Mouse (Mus musculus): ENCODE measurements around the gene Lars2. TPM values are rescaled to one million over a fixed set of nuclear protein-coding genes. Genes with fewer than 3 reads are reported as not detected.

Lars2 gene
- polyA plus RNA-seq, 1 experiment from 2014 or later, result 1,252 TPM

DNA sequence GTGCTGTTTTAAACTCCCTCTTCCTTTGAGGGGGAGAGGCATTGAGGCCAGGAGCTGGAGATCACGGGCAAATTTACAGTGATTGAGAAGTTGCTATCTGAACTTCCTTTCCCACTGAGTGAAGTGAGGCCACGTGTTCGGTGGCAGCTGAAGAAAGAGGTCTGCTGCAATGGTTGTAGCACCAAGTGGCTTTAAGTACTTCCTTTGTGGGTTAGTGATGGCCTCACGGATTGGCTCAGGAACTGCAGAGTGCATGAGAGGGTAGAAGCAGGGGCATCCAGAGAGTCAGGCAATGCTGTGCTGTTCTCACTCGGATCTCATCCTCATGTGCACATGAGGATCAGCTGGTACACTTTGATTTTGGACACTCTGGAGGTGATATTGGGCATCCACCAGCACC is 131.2 kb downstream of the Lars2 start:
- H3K9me3 ChIP-seq (ENCODE audit: control insufficient read depth, low read length), result no peaks in the 10 kb centered on the region
- peaks cover 5% of the 10 kb centered on the region; the same call in 1 of the 2 replicates for H3K36me3 ChIP-seq (ENCODE audit: control insufficient read depth, insufficient read depth, low read length)
- no peak for ATAC-seq (ENCODE audit: low FRiP score, low TSS enrichment)
- WGBS, result 62% methylated on average over 5 of the region's 5 CpGs
- no peak for TF ChIP-seq EP300 (optimal IDR thresholded peaks at IDR 0.05)
- no peak for TF ChIP-seq CTCF (IDR thresholded peaks at IDR 0.05; ENCODE audit: low read depth)
- H3K9ac ChIP-seq (ENCODE audit: low read length), result no peak overlapping the region; the same call in 1 of the 2 replicates
- no peak overlapping the region for H3K4me3 ChIP-seq (ENCODE audit: low read depth, low read length)
- no peaks in the 10 kb centered on the region for H3K27me3 ChIP-seq (ENCODE audit: control insufficient read depth, insufficient read depth, low read length)
- H3K4me1 ChIP-seq (replicated peaks; ENCODE audit: control insufficient read depth, insufficient read depth), result peaks cover 2% of the 10 kb centered on the region; the same call in 1 of the 2 replicates
- no peak overlapping the region for H3K27ac ChIP-seq (replicated peaks)
- no peak for DNase-seq (ENCODE audit: low spot score)
- H3K4me2 ChIP-seq (replicated peaks; ENCODE audit: low read depth), result no peak overlapping the region

DNA sequence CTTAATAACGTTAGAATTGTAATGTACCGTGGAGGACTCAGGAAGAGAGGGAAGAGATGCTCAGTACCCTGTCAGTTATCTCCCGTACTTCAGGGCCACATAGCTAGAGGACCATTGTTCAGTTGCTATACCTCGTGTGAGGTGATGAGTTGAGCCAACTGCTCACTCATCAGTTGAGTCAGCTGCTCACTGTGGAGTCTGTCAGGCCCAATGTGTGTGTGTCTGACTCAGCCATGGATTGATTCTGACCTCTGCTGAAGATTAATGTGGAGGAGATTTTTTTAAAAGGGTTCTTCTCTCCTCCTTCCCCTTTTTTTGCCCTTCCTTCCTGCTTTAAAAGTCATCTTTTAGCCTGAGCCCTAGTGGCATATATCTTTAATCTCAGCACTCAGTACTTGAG is 133.8 kb downstream of the Lars2 start:
- Histone ChIP-seq H3K27ac (replicated peaks) (no peak overlapping the region), H3K9me3 (ENCODE audit: control insufficient read depth, low read length) (no peaks in the 10 kb centered on the region), H3K9ac (ENCODE audit: low read length) (no peak overlapping the region), H3K36me3 (ENCODE audit: control insufficient read depth, insufficient read depth, low read length) (peaks cover 8% of the 10 kb centered on the region; the same call in 1 of the 2 replicates), H3K27me3 (ENCODE audit: control insufficient read depth, insufficient read depth, low read length) (no peaks in the 10 kb centered on the region), H3K4me2 (replicated peaks; ENCODE audit: low read depth) (no peak overlapping the region), H3K4me3 (ENCODE audit: low read depth, low read length) (no peak overlapping the region), H3K4me1 (replicated peaks; ENCODE audit: control insufficient read depth, insufficient read depth) (peaks cover 2% of the 10 kb centered on the region; the same call in 1 of the 2 replicates)
- WGBS, result 77% methylated on average over 4 of the region's 4 CpGs
- TF ChIP-seq EP300 (optimal IDR thresholded peaks at IDR 0.05) (no peak), CTCF (IDR thresholded peaks at IDR 0.05; ENCODE audit: low read depth) (no peak)
- ATAC-seq (ENCODE audit: low FRiP score, low TSS enrichment) (no peak), DNase-seq (ENCODE audit: low spot score) (no peak)

DNA sequence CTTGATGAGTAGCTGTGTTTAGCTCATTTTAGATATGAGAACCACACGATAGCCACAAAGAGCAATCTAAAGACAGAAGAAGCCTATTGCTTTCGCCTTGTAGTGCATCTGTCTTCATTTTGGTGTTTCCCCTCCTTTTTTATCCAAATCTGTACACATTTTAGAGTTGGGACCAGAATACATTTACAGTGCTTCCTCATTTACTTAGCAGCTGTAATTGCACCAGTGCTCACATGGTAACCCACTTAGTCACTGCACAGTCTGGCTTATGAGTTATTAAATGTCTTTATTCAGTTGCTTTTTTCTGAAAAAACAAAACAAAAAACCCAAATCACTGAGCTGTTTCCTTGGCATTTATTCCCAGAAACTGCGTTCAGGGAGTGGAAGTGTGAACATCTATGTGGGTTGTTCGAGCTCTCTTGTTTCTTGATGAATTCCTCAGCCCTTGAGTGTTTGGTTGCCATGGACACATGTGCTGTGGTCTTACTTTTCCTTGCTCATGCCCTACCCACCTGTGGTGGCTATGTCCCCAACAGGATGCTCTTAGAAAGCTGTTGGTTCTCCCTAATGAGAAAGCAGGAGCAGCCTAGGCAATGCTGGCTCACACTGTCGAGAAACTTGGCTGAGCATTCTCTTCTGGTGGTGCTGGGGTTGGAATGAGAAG is 136.6 kb downstream of the Lars2 start:
- no peak overlapping the region for H3K4me2 ChIP-seq (replicated peaks; ENCODE audit: low read depth)
- ATAC-seq (ENCODE audit: low FRiP score, low TSS enrichment) (no peak), DNase-seq (ENCODE audit: low spot score) (no peak)
- peaks cover 8% of the 10 kb centered on the region; the same call in 1 of the 2 replicates for H3K36me3 ChIP-seq (ENCODE audit: control insufficient read depth, insufficient read depth, low read length)
- no peaks in the 10 kb centered on the region for H3K27me3 ChIP-seq (ENCODE audit: control insufficient read depth, insufficient read depth, low read length)
- H3K9me3 ChIP-seq (ENCODE audit: control insufficient read depth, low read length), result no peaks in the 10 kb centered on the region
- H3K4me1 ChIP-seq (replicated peaks; ENCODE audit: control insufficient read depth, insufficient read depth), result no peaks in the 10 kb centered on the region
- 76% methylated on average over 5 of the region's 5 CpGs for WGBS
- no peak overlapping the region for H3K27ac ChIP-seq (replicated peaks)
- H3K9ac ChIP-seq (ENCODE audit: low read length), result no peak overlapping the region
- TF ChIP-seq CTCF (IDR thresholded peaks at IDR 0.05; ENCODE audit: low read depth) (no peak), EP300 (optimal IDR thresholded peaks at IDR 0.05) (no peak)
- no peak overlapping the region for H3K4me3 ChIP-seq (ENCODE audit: low read depth, low read length)

DNA sequence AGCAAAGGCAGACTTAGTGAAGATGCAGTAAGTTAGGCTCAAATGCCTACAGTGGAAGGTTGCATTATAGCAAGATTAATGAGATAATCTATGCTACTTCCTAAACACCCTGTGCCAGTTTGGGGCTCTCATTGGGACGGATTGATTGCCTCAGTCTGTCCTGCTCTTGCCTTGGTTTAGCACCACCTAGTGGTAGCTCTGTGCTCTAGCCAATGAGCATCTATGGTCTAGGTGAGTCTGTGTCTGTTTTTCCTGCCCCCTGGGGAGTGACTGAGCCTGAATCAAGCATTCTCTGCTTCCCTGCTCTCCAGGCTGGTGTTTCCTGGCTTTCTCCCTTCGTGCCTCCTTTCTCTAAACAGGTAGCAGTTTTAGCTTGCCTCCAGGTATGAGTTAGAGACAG is 137.6 kb downstream of the Lars2 start:
- no peak overlapping the region for H3K9ac ChIP-seq (ENCODE audit: low read length)
- no peaks in the 10 kb centered on the region for H3K27me3 ChIP-seq (ENCODE audit: control insufficient read depth, insufficient read depth, low read length)
- no peaks in the 10 kb centered on the region for H3K4me1 ChIP-seq (replicated peaks; ENCODE audit: control insufficient read depth, insufficient read depth)
- H3K27ac ChIP-seq (replicated peaks), result no peak overlapping the region
- no peak overlapping the region for H3K4me3 ChIP-seq (ENCODE audit: low read depth, low read length)
- H3K4me2 ChIP-seq (replicated peaks; ENCODE audit: low read depth), result no peak overlapping the region
- no peak for TF ChIP-seq EP300 (optimal IDR thresholded peaks at IDR 0.05)
- peak; percentile 97 for TF ChIP-seq CTCF (IDR thresholded peaks at IDR 0.05; ENCODE audit: low read depth)
- ATAC-seq (ENCODE audit: low FRiP score, low TSS enrichment), result peak; percentile 75
- no peaks in the 10 kb centered on the region for H3K9me3 ChIP-seq (ENCODE audit: control insufficient read depth, low read length)
- peaks cover 8% of the 10 kb centered on the region; the same call in 1 of the 2 replicates for H3K36me3 ChIP-seq (ENCODE audit: control insufficient read depth, insufficient read depth, low read length)
- DNase-seq (ENCODE audit: low spot score), result peak; percentile 58
- WGBS, result 22% methylated on average over 2 of the region's 2 CpGs

DNA sequence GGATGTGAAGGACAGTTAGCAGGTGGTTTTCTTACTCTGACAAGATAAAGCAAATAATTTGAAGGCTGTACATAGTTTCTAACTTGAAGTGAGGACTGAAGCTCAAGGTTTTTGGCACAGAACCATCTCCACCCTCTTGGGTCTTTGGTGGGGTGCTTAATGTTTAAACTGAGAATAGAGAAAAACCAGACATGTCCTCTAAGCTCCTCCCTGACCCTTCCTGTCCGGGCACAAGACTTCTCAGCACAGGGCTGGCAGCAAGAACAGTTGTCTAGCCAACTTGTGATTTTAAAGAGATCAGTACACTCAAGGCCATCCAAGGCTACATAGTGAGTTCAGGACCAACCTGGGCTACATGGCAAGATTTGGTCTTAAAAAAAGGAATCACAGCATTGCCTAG is 138.9 kb downstream of the Lars2 start:
- TF ChIP-seq CTCF (IDR thresholded peaks at IDR 0.05; ENCODE audit: low read depth), result no peak; the same call in 1 of the 2 replicates
- TF ChIP-seq EP300 (optimal IDR thresholded peaks at IDR 0.05), result no peak
- H3K36me3 ChIP-seq (ENCODE audit: control insufficient read depth, insufficient read depth, low read length), result peaks cover 6% of the 10 kb centered on the region; the same call in 1 of the 2 replicates
- no peaks in the 10 kb centered on the region for H3K27me3 ChIP-seq (ENCODE audit: control insufficient read depth, insufficient read depth, low read length)
- H3K4me3 ChIP-seq (ENCODE audit: low read depth, low read length), result no peak overlapping the region
- ATAC-seq (ENCODE audit: low FRiP score, low TSS enrichment) (no peak), DNase-seq (ENCODE audit: low spot score) (no peak)
- H3K9me3 ChIP-seq (ENCODE audit: control insufficient read depth, low read length), result no peaks in the 10 kb centered on the region
- no peaks in the 10 kb centered on the region for H3K4me1 ChIP-seq (replicated peaks; ENCODE audit: control insufficient read depth, insufficient read depth)
- no peak overlapping the region for H3K4me2 ChIP-seq (replicated peaks; ENCODE audit: low read depth)
- no peak overlapping the region for H3K9ac ChIP-seq (ENCODE audit: low read length)
- no peak overlapping the region for H3K27ac ChIP-seq (replicated peaks)
- 23% methylated on average over 1 of the region's 1 CpGs for WGBS
